Mouse (Mus musculus): ENCODE measurements at regions not wholly inside any gene's neighbourhood (a gene's known extent, or its start where the extent isn't known, plus 50 kb on each side); places are given as distances from the start of the nearest gene placed in this dataset.
"Not testable (repeated sequence)": the region's sequence is repeated elsewhere in the genome, so short reads cannot be mapped to it uniquely, and the experiment has no call there.

- no peak for DNase-seq (ENCODE audit: low read depth)
These were observed 61.3 kb downstream of the Tmem17 start for GRCm38 (mm10) chr11:22573166-22573565.

DNA sequence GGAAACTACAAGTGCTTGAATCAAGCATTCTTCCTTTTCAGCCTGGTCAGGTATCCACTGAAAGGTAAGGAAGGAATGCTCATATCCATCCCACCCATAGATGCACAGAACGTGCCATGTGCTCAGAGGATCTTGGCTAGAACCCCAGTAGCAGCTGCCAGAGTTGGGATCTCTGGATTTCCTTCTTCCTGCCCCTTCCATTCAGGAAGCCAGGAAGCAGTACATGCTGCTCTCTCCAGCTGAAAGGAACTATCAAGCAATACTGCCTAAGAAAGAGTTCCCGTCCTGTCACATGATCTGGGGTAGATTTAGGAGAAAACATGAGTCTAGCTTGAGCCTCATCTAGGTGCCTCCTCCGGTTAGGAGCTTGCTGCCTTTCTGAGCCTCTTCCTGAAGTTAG, 61.9 kb downstream of the Tmem17 start:
- DNase-seq (ENCODE audit: low read depth), result no peak

DNA sequence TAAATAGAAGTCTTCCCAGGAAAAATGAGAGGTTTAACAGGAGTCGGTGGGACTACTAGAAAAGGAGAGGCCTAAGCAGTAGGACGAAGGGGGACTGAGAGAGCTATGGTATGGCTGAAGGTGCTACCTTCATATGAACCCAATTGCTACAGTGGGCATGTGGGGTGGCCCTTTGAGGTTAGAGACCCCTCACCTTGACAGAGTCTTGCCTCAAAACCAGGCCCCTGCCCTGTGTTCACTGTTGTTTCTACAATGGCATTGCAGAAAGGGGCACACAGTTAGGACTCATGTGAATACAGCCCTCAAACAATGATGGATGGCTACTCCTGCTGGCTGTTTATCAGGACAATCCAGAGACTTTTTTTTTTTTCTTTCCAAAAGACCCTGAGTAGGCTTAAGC, 62.6 kb downstream of the Tmem17 start:
- no peak for DNase-seq (ENCODE audit: low read depth)

DNA sequence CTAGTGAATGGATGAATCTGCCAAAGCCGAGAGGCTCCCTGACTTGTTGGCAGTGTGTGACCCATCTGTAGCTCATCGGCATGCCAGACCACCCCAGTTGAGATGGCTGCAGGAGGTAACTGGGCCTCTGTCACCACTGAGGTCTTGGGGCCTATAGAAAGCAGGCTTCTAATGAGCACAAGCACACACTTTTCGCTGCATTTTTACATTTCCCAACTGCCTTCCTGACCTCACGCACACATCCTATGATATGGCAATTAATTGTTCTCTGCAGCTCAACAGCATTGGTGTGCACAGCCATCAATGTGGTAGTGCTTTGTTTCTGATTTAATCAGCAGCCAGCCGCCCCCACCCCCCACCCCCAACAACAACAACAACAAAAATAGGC, 72.2 kb downstream of the Tmem17 start:
- no peak for DNase-seq (ENCODE audit: low read depth)

GRCm38 (mm10) chr11:22584488-22585158, 72.7 kb downstream of the Tmem17 start:
- DNase-seq (ENCODE audit: low read depth), result peak; percentile 7

GRCm38 (mm10) chr11:22587691-22588241, 75.9 kb downstream of the Tmem17 start:
- no peak for DNase-seq (ENCODE audit: low read depth)

DNA sequence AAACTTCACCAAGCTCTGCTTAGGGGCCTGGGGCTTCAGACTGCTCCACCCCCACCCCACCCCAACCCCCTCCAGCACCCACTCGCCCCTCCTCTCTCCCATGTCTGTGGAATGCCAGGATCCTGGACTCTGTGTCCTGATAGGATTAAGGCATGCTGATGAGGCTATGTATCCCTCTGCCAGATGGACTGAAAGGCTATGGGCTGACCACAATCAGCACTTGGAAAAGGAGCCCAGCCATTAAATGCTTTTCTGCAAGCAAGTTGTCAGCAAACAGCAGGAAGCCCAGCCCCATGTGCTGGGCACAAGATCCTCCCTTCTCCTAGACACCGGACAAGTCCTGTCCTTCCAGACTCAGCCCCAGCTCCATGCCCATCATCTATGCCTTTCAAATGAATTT, 76.7 kb downstream of the Tmem17 start:
- no peak for DNase-seq (ENCODE audit: low read depth)

GRCm38 (mm10) chr11:22589901-22590300, 78.0 kb downstream of the Tmem17 start:
- no peak for DNase-seq (ENCODE audit: low read depth)

DNA sequence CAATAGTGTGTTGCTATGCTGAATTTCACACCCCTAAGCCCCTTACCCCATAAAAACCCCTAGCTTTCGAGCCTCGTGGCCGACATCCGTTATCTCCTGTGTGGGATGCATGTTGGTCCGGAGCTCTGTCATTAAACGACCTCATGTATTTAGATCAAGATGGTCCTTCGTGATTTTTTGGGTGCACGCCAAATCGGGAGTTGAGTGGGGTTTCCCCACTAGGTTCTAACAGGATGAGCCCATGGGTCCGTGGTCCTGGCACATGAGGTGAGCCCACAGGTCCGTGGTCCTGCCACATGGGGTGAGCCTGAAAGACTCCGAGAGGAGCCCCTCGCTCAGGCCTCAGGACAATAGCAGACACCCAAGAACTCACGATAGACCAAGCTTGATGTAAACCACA, 79.2 kb downstream of the Tmem17 start:
- not testable (repeated sequence) for DNase-seq (ENCODE audit: low read depth)

DNA sequence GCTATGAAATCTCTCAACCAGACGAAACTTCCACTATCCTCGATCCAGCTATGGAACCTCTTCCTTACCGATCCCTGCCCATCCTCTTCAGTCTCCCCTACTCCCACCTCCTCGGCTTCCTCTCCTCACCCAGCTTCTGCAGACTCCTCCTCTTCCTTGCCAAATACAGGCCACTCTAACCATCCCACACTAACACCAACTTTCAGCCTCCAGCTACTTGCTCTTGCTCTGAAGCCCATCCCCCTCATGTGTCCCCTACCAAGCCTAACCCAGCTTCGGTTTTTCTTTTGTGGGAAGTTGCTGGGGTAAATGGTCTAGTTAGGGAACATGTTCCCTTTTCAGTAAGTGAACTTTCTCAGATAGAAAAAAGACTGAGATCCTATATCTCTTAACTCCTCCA, 80.8 kb downstream of the Tmem17 start:
- no peak for DNase-seq (ENCODE audit: low read depth)

GRCm38 (mm10) chr11:22596076-22596804, 84.4 kb downstream of the Tmem17 start:
- DNase-seq (ENCODE audit: low read depth), result no peak

- DNase-seq (ENCODE audit: low read depth), result no peak
These were observed 84.9 kb downstream of the Tmem17 start for GRCm38 (mm10) chr11:22596805-22597149.

DNA sequence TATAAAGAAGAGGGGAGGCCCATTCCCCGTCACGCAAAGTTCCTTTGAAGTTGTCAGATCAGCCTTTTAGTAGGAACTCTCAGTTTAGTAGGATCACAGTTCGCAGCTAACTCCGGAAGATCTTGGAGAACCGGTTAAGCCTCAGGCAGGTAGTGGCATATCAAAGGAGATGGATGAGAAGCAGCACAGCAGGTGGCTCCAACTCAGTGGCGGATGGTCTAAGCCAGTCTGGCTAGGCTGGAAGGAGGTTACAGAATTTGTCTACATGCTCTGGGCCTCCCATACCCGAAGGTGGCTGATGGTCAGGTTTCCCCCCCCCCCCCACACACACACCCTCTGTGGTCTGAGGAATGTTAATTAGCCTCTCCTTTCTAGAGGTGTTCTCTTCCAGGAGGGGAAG, 88.5 kb downstream of the Tmem17 start:
- DNase-seq (ENCODE audit: low read depth), result no peak

GRCm38 (mm10) chr11:22601977-22602376, 90.1 kb downstream of the Tmem17 start:
- no peak for DNase-seq (ENCODE audit: low read depth)

DNA sequence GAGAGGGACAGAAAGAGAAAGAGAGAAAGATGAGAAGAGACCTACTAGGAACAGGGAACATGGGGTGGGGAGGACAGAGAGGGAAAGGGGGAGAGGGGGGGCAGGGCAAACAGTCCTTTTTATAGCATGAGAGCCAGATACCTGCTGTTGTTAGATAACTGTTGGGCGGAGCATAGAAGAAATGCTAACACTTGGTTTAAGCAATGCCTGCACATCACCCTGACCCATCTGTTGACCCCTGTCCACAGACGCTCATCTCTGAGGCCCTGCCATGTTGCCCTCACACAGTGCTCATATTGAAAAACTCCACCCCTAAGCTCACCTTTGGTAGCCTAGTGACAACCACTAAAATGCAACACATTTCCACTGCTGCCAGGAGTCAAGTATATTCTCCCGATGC, 90.7 kb downstream of the Tmem17 start:
- DNase-seq (ENCODE audit: low read depth), result no peak

DNA sequence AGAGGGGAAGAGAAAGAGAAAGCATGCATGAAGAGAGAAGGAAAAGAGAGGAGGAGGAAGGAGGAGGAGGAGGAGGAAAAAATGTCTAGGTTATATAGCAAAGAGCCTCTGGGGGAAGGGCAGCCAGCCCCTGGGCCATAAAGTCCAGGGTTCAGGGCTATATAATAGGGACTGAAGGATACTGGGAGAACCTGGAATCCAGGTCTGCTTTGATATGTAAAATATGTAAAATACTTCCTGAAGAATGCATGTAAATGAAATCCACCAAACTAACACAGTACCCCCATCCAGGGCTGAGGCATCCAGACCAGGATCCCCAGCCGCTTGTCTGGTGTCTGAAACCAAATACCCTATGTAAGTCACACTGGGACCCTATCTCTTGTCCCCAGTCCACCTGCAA, 91.5 kb downstream of the Tmem17 start:
- no peak for DNase-seq (ENCODE audit: low read depth)

DNA sequence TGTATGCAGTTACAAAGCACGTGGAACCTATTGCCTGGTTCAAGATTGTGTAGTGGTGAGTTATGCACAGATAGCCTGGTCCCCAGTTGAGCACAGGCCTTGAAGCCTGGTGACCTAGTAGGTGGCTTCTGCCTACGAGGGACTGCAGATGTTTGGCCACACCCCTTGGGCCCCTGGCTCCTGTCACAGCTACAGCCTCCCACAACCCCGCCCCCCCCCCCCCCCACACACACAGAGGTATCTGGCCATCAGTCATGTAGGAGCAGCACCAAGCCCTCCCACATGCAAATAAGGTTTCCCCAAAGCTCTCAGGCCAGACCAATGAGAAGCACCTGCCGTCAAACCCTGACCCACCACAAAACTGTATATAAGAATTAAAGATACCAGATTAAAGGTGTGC, 94.5 kb downstream of the Tmem17 start:
- no peak for DNase-seq (ENCODE audit: low read depth)

- no peak for DNase-seq (ENCODE audit: low read depth)
These were observed 95.8 kb downstream of the Tmem17 start for GRCm38 (mm10) chr11:22607645-22608044.

GRCm38 (mm10) chr11:22608945-22609344, 97.1 kb downstream of the Tmem17 start:
- no peak for DNase-seq (ENCODE audit: low read depth)

- no peak for DNase-seq (ENCODE audit: low read depth)
These were observed 98.7 kb downstream of the Tmem17 start for GRCm38 (mm10) chr11:22610433-22611101.

DNA sequence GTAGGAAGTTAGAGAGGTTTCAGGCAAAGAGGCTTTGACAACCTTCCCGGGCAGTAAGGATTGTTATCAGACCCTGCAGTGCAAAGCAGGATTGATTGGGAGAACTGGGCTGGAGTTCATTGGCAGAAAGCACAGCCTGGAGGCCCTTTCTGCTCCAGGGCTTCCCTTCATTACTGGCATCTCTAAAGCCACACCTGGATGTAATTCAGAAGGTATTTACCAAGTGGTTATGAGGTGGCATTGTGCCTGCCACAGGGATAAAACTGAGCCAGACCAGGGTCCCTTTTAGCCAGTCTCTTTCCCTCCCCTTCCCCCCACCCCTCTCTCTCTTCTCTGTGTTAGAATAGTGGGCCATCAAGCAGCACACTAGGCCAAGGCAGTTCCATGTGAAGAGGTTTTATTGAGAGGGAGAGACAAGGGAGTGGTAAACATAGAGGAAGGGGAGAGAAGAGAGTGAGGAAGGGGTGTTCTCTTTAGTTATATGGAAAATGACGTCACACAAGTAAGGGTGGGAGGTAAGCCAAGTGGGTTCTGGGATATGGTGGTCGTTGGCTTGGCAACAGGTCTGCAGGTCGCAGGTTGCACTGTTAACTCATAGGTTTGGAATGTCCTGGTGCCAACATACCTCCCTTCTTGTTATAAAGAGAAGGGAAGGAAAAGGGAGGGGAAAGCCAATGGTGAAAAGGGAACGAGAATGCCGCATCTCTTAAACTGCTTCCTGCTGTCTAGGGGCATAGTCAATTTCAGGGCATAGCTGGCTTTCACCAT, 99.4 kb downstream of the Tmem17 start:
- DNase-seq (ENCODE audit: low read depth), result no peak

- no peak for DNase-seq (ENCODE audit: low read depth)
These were observed 101.6 kb downstream of the Tmem17 start for GRCm38 (mm10) chr11:22613500-22613899.

Measured in c-Kit-positive CD71-negative TER-119-negative erythroid progenitor cells, embryonic 14.5 days (primary cell).